Mouse (Mus musculus) left cerebral cortex, postnatal 25 days (tissue): ENCODE measurements around the gene Ssxb1. TPM values are rescaled to one million over a fixed set of nuclear protein-coding genes. Genes with fewer than 3 reads are reported as not detected.
"Not testable (repeated sequence)": the region's sequence is repeated elsewhere in the genome, so short reads cannot be mapped to it uniquely, and the experiment has no call there.

Experiments used
- DNase-seq, 2 experiments: peaks; one replicate each; pipeline ENCODE4 v3.0.0; 2022; ENCODE audit warnings: low spot score in 2 of 2, mixed read lengths in 1 of 2
- intact Hi-C: fragments of 180-260 bp; cut with DNase I; formaldehyde crosslinking; loops from one replicate; pipeline ENCODE4 v1.15.1; 2025
- total RNA-seq, 2 experiments: library from RNA; stranded (reverse); gene quantifications; 2 replicates each; pipeline ENCODE4 v1.2.3; 2021

Gene Ssxb1
- not detected for total RNA-seq

- intact Hi-C loops, DNase-seq: not testable (repeated sequence)
These were observed at the start of gene Ssxb1 for GRCm38 (mm10) chrX:8413005-8413404. Ssxb1 (plus strand) TSS chrX:8413305.

- DNase-seq, intact Hi-C loops: not testable (repeated sequence)
These were observed 46.4 kb upstream of the Ssxb1 start, which contains the start of gene Ssxb9 for GRCm38 (mm10) chrX:8366678-8367077. Ssxb9 (plus strand) TSS chrX:8366978.

GRCm38 (mm10) chrX:8461626-8462025, 48.5 kb downstream of the Ssxb1 start, which contains the start of gene Ssxb2:
Ssxb2 (minus strand) TSS chrX:8461726.
- intact Hi-C loops, DNase-seq: not testable (repeated sequence)

Other genes with a start within 250 kb of the Ssxb1 start
- 10 to 100 TPM; 15.8 to 16.6 TPM for gene Tbc1d25, start 237.1 kb upstream of the Ssxb1 start, total RNA-seq
- 10 to 100 TPM; 35.6 to 41.4 TPM for gene Ebp, start 219.8 kb upstream of the Ssxb1 start, total RNA-seq
- 10 to 100 TPM; 74.0 to 75.2 TPM for gene Porcn, start 206.8 kb upstream of the Ssxb1 start, total RNA-seq
- gene Ftsj1, start 160.9 kb upstream of the Ssxb1 start, total RNA-seq: 10 to 100 TPM; 20.2 to 25.9 TPM
- 1 to 10 TPM; 7.3 to 9.0 TPM for gene Slc38a5, start 142.2 kb upstream of the Ssxb1 start, total RNA-seq
- not detected for gene Ssxb10, start 85.9 kb upstream of the Ssxb1 start, total RNA-seq
- gene Ssxb9, start 46.3 kb upstream of the Ssxb1 start, total RNA-seq: not detected
- gene Ssxb2, start 48.4 kb downstream of the Ssxb1 start, total RNA-seq: not detected
- not detected for gene Gm14459, start 111.6 kb downstream of the Ssxb1 start, total RNA-seq
- not detected for gene Ssxb6, start 134.9 kb downstream of the Ssxb1 start, total RNA-seq
- not detected for gene Ssxb3, start 178.5 kb downstream of the Ssxb1 start, total RNA-seq